Mouse (Mus musculus) mouse embryonic stem cell (cell line): ENCODE results near the gene Has3.
"Not testable (repeated sequence)": the region's sequence is repeated elsewhere in the genome, so short reads cannot be mapped to it uniquely, and the experiment has no call there.

ENCODE experiments used
- in situ Hi-C, 2 experiments: fragments of 300-500 bp; cut with MboI; formaldehyde crosslinking; loops; 1 replicate in 1 of 2; 3 replicates in 1 of 2; pipeline ENCODE4 v1.14.3; 2019 to 2020; ENCODE audit warnings: low sequenced_read_pairs in 2 of 2, low pct_unique_long_range_greater_than_20kb in 1 of 2, mixed read lengths in 1 of 2; ENCODE audit not compliant: unreplicated experiment in 1 of 2

Gene Has3

GRCm38 (mm10) chr8:106920395-106920741, 50.3 kb downstream of the Has3 start:
- in situ Hi-C loops, result no loop called here

GRCm38 (mm10) chr8:106924057-106924456, 54.0 kb downstream of the Has3 start:
- in situ Hi-C loops, result no loop called here

- in situ Hi-C loops, result no loop called here
These were observed 54.9 kb downstream of the Has3 start for GRCm38 (mm10) chr8:106924904-106925349.

GRCm38 (mm10) chr8:106925446-106925845, 55.4 kb downstream of the Has3 start:
- in situ Hi-C loops, result no loop called here

DNA sequence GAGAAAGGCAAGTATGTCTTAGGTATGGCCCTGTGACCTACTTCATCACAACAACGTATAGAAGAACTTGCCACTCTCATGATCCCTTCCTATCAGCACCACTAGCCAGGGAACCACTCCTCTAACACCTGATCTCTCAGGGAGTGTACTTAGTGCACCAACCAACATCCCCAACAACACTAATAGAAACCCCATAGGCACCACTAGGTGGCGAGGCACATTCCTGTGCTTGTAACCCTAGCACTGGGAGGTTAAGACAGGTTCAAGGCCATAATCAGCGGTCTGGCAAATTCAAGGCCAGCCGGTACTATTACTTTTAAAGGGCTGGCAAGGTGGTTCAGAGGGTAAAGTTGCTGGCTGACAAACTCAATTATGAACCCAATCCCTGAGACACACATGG, 57.2 kb downstream of the Has3 start:
- in situ Hi-C loops, result no loop called here

GRCm38 (mm10) chr8:106928182-106928581, 58.1 kb downstream of the Has3 start:
- in situ Hi-C loops, result not testable (repeated sequence)

DNA sequence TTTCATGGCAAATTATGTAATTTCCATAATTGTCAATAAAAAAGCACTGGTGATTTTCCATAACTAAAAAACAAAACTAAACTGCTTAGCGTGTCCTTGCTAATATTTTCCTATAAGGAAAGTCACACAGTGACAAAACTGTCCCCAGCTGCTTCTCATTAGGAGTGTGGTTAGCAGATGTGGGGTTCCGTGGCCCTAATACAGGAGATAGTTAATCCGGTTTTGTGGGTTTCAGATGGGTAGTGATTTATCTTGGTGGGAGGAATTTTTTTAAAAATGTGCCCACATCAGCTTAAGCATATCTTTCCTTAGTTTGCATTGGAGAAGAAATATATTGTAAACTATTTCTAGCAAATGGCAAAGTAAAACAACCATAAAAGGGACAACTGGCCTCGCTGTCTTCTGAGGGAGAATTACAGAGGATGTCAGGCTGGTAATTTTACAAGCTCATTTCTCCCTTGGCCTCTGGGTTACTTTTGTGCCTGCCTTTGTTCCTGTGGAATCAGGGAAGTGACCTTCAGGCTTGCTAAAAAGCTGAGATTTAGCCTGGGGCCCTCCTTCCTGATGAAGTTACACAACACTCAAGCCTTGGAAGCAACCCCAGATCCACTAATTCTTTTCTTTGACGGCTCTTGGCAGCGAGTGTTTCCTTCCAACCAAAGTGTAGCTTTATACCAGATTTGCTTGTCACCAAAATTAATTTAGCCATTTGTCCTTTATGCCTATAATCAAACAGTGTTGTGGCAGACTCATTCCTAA, 59.3 kb downstream of the Has3 start:
- in situ Hi-C loops, result no loop called here

GRCm38 (mm10) chr8:106929921-106930320, 59.9 kb downstream of the Has3 start:
- in situ Hi-C loops, result no loop called here

- in situ Hi-C loops, result no loop called here
These were observed 62.5 kb downstream of the Has3 start for GRCm38 (mm10) chr8:106932376-106933065.

- in situ Hi-C loops, result no loop called here
These were observed 63.6 kb downstream of the Has3 start for GRCm38 (mm10) chr8:106933506-106934143.
